Mouse (Mus musculus) kidney, postnatal 4 days (tissue): ENCODE measurements around the gene Gtf3c1.
A peak's percentile ranks its signal among the peaks of the same experiment; 100 is the strongest.
"Not testable (repeated sequence)": the region's sequence is repeated elsewhere in the genome, so short reads cannot be mapped to it uniquely, and the experiment has no call there.

Experiments
- DNase-seq, 2 experiments: peaks; one replicate each; pipeline ENCODE4 v3.0.0; 2021; ENCODE audit warnings: mixed read lengths in 2 of 2

The Gtf3c1 gene

DNA sequence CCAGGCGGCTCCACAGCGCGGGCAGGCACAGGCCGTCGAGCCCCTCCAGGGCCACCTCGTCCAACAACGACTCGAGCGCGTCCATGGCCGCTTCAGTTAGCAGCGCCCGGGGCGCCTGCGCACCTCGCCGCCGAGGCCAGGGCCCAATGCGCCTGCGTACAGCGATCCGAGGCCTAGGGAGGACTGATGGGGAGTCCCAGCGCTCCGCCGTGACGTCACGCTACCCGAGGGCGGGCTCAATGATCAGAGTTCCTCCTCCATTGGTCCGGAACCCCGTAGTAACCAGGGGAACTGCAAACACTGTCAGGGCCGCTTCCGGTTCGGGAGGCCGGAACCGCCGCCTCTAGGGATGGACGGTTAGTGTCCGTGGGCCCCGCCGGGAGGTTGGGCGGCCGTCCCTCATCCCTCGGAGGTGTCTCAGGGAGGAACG lies at the start of gene Gtf3c1, which contains the start of gene D430042O09Rik:
Gtf3c1 (minus strand) TSS at position 188 of the 430 bp plus-strand sequence.
D430042O09Rik (plus strand) TSS at position 296 of the 430 bp plus-strand sequence.
- peak; percentile 100 for DNase-seq

DNA sequence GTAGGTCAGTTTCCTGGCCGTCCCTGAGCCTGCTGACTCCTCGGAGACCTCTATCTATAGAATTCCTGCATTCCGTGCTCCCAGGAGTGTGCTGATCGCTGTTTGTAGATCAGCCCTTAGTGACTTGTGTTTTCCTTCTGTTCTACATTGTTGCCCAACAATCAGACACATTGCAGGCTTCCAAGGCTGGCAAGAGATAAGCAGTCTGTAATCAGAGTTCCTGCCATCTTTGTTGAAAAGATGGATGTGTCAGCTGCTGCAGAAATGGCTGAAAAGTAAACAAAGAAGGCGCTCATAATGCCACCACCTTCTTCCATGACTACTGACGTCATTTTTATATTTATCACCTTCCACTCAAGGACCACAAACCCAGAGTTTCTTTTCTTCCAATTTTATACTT lies 49.2 kb upstream of the Gtf3c1 start:
- no peak for DNase-seq

- no peak for DNase-seq
Measured at GRCm38 (mm10) chr7:125753326-125753715, 45.7 kb upstream of the Gtf3c1 start.

DNA sequence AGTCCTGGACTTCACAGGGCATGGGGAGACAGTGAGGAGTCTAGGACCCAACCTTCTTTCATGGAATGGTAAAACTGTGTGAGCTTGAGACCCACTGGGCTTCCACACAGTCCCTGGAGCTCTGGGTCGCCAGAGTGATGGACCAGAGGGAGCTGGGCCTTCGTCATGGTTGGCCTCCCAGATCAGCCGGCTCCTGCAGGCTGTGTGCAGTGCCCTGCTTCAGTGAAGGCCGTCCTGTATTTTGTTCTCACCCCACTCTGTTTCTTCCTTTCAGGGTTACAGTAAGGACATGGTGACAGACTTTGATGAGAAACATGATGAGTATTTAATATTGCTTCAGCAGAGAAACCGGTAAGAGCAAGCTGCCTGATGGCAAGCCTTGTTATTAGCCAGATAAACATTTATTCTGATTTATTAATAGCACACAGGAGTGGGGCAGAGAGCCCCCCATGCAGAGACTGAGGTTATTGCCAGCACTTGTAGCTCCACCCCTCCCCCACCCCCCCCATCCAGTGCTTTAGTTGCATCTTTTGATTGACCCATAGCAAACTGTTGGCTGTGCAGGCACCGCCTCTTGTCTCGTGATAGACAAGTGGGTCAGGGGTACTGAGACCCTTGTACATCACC lies 45.2 kb upstream of the Gtf3c1 start:
- DNase-seq: no peak

DNA sequence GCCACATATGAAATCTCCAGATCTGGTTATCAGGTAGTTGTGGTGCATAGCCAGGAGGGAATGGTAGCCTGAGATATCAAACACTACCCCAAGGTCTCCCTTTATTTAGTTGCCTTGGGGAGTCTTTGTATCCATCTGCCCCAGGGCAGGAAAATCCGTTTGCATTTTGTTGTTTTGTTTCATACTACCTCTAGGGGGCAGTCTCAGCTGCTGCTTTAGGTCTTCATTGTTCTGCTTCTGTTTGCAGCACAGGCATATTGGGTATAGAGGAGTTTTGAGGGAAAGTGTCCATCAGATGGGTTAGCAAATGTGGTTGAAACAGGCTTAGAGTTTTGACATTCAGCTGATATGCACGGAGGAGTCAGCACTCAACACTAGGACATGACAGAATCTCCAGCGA lies 40.6 kb upstream of the Gtf3c1 start:
- DNase-seq: no peak

GRCm38 (mm10) chr7:125747316-125747690 lies 39.7 kb upstream of the Gtf3c1 start:
- peak; percentile 16 to 20 for DNase-seq

DNA sequence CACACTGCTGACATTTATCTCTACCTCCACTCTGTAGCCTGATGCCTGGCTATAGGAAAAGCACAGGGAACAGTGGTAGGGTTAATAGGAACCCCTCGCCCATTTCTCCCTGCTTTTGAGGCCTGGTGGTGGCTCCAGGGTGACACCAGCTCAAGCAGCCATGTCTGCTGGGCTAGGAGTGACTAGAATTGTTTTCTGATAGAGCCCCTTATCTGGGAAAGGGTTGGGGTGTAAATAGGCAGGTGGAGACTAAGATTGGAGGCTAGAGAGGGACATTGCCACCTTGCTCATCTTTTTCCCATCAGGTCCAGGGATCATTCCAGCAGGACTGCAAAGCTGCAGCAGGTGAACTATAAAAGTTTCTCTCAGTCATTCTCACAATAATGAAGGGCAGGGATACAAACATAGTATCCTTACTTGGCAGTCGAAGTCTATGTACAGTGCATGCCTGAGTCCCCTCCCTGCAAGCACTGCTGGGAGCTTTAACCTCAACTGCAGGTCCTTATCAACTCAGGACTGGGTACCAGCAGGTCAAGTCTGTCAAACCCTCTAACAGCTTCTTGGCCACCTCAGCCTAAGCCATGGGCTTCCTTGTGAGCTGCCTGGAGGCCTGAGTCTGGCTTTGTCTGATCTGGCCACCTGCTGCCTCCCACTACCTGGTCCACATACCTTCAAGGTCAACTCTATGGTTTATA lies 39.2 kb upstream of the Gtf3c1 start:
- DNase-seq: no peak

DNA sequence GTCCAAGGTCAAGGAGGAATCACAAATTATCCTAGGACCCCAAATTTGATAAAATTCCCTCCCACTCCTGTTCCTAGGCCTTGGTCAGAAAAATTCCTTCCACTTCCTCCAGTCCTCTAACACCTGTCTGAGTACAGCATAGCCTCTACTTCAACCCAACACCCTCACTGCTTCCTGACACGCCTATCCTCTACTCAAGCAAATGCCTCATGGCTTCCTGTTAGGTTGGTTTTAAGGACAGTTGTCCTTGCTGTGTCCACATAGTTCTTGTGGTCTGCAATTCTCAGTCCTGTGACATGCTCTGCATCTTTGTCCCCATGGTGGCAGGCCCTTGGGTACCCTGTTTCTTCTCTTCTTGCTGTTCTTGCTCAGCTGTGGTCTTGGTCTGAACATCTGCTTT lies 37.2 kb upstream of the Gtf3c1 start:
- no peak for DNase-seq

GRCm38 (mm10) chr7:125741271-125741703 lies 33.7 kb upstream of the Gtf3c1 start:
- peak; percentile 29 to 43 for DNase-seq

GRCm38 (mm10) chr7:125740521-125740920 lies 32.9 kb upstream of the Gtf3c1 start:
- DNase-seq: no peak

DNA sequence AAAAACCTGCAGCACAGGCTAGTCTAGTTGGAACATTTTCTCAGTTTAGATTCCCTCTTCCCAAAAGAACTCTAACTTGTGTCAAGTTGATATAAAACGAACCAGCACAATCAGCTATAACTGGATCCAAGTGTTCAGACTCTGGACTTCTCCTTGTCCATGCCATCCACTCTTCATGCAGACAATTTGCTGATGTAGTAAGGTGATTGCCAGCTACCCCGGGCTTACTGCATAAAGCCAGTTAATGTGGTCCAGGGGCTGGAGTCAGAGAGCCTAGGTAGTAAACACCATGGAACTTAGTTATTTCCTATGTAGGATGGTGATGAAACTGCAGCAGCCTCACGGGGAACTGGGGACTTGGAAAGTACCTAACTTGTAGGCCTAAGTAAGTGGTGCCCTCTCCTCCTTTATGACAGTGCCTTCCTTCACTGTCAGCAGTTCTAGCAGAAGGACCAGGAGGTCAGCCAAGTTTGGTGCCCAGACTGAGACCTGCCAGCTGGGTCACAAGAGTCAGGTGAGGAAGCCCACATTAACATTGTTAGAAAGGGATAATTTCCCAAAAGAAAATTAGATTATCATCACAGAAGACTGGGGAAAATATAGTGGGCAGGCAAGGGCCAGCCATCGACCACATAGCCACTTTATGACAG lies 28.9 kb upstream of the Gtf3c1 start:
- no peak for DNase-seq

GRCm38 (mm10) chr7:125733791-125734190 lies 26.2 kb upstream of the Gtf3c1 start:
- no peak for DNase-seq

GRCm38 (mm10) chr7:125731679-125732078 lies 24.1 kb upstream of the Gtf3c1 start:
- DNase-seq: no peak

DNA sequence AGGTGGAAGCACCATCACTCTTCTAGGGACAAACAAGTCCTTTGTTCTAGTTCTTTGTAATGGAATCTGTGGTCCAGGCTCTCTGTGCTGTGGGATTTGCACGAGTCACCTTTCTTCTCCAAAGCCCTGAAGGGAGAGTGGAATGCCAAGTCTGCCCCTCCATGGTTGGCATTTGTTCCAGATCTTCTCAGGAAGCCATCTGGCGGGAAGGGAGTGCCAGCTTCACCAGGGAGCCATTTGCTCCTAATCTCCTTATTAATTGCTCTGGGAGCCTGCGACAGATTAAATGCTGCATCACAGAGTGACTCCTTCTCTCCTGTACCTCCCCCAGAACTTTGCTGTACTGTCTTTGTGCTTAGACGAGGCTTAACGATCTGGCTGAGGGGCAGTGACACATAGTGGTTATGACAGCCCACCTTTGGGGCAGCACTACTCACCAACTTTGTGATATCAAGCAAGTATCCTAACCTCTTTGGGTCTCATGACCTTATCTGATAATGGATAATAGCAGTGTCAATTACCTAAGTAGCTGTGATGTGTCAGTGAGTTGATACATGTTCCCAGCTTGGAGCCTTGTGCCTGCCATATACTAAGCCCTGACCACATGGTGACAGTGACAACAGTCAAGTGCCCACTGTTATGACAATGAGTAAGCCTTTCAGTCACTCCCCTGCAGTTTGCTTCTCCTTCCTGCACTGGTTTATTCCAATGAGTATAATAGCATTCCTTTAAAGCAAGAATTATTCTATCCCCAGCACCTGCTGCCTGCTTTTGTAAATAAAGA lies 15.8 kb upstream of the Gtf3c1 start:
- DNase-seq: no peak

DNA sequence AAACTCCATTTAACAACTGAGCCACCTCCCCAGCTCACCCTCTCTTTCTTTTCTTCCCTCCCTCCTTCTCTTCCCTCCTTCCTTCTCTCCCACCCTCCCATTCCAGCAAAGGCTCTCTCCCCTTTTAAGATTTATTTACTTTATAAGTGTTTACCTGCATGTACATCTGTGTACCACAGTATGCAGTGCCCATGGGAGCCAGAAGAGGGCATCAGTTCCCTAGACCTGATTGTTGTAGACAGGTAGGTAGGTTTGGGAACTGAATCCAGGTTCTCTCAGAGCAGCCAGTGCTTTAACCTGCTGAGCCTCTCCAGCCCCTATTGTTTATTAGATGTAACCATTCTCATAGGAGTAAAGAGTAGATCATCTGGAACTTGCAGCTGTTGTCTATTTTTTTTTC lies 14.5 kb upstream of the Gtf3c1 start:
- peak; percentile 28 to 39 for DNase-seq

- DNase-seq: no peak
Measured at GRCm38 (mm10) chr7:125721033-125721432, 13.5 kb upstream of the Gtf3c1 start.

DNA sequence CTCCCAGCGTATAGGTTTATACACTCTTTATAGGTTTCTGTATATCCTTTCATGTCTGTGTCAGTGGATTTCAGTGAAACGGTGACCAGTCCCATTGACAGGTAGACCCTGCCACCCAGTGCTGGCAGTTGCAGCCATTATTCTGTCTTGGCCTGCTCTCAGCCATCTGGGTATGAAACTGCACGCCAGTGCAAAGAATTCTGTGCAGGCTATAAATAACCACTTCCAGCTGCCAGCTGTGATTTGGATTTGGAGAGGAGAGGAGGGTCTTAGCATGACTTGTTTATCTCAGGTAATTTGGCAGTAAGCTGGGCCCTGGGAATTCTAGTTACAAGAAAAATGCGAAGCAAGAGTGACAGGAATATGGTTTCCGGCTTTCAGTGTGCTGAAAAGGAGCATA lies 12.8 kb upstream of the Gtf3c1 start:
- DNase-seq: no peak

GRCm38 (mm10) chr7:125717612-125718011 lies 10.0 kb upstream of the Gtf3c1 start:
- no peak for DNase-seq

- DNase-seq: peak; percentile 11 to 19
Measured at GRCm38 (mm10) chr7:125716724-125717123, 9.1 kb upstream of the Gtf3c1 start.

DNA sequence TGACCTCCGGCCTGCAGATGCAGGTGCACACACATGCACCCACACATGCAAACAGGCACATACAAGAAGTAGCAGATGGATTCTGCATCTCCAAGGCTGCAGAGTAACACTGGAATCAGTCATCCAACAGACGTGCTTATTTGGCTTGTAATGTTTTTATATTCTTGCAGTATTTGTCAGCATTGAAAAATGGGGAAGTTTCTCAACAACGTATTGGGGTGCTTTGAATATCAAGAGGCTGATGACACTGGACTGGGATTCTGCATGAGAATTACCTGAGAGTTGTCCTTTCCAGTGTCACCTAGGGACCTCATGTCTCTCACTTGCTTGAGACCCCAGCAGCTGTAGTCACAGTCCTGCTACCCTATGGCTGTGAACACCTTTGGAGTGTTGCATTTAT lies 7.2 kb upstream of the Gtf3c1 start:
- no peak for DNase-seq

- DNase-seq: not testable (repeated sequence)
Measured at GRCm38 (mm10) chr7:125713542-125714055, 6.0 kb upstream of the Gtf3c1 start.

- DNase-seq: no peak
Measured at GRCm38 (mm10) chr7:125708100-125708499, 520 bp upstream of the Gtf3c1 start.

- peak; percentile 84 to 90 for DNase-seq
Measured at GRCm38 (mm10) chr7:125707186-125707585, 394 bp downstream of the Gtf3c1 start.
